Mouse (Mus musculus): ENCODE results near the gene Gm49322.

The Gm49322 gene

DNA sequence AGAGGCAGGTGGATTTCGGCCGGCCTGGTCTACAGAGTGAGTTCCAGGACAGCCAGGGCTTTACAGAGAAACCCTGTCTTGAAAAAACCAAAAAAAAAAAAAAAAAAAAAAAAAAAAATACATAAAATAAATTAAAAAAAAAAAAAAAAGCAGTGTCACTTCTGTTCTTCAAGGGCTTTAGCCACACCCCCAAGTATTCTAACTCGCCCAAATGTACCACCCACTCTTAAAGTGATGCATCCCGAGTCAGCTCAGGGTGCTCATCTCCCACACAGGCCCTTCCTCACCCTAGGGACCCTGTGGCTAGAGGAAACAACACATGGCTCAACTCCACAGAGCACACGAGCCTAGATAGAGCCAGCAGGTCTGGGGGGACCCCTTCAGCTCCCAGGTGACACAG lies 22.8 kb upstream of the Gm49322 start:
- in situ Hi-C loops (cut with MboI): loop anchor here (5.0 kb wide), 1 partner anchor 34 kb away; no protein-coding TSS in a partner anchor

DNA sequence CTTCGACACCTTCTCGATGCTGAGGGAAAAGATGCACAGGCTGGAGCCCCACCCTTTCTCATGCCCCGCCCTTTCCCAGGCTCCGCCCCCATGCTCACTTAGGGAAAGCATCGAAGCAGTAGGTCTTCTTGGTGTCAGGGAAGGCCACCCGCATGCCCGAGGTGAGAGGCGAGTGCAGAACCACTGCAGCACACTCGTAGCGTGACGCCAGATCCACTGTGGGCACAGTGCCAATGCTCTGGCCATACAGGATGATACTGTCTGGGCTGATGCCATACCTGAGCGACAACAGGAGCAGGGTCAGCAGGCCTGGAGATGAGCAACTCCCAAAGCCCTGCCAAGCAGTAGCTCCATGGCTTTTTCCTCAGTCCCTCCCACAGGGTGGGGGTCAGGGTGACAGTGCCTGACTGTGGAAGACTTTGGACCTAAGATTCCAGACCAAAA lies 21.8 kb upstream of the Gm49322 start:
- in situ Hi-C loops (cut with MboI): loop anchor here (5.0 kb wide), 1 partner anchor 33 kb away; no protein-coding TSS in a partner anchor

DNA sequence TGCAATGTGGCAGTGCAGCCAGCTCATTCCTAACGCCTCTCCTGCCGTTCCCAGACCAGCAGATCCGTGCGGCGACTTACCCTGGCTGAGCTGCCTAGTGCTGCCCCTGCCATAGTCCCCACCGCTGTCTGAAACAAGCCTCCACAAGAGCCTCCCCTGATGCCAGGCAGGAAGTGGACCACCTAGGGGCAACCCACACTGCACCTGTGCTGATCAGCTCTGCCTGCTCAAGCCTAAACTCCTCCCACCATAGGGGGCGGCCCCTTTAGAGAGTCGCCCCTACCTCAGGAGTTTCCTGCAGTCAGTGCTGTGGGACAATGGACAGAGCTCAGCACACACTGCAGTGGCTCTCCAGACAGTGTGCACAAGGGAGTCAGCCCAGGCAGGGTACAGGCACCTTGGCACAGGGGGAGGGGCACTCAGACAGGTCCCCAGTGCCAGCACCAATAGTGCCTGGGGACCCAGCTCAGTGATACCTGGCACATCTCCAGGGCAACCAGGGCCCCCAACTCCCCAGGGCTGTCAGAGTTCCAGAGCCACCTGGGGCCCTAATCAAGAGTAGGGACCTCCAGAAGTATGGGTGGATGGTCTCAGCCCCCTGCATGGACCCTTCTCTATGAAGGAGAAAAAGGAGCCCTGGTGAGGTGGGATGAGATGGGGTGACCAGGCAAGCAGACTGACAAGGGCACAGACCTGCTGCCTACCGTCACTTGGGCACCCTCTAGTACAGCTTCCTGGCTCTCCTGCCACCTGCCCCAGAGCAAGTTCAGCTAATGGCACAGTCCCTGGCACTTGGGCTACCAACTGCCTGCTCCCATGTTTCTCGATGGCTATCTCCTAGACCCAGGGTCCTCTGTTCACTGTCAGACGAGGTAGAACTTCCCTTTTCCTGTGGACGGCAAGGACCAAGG lies 20.9 kb upstream of the Gm49322 start:
- in situ Hi-C loops (cut with MboI): loop anchor here (5.0 kb wide), 1 partner anchor 32 kb away; no protein-coding TSS in a partner anchor

DNA sequence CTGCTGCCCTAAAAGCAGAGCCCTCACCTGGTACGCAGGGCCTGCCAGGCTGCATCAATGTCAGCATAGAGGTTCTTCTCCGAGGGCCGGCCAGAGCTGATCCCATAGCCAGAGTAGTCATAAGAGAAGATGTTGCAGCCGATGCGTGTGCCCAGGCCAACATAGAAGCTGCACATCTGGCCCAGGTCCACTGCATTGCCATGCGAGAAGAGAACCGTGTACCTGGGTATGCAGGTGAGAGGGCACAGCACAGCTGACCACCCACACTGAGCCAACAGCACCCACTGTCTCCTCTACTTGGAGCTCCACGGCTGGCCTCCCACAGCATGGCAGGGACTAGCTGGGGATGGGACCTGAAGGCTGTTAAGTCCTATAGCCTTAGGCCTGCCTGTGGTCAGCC lies 20.2 kb upstream of the Gm49322 start:
- in situ Hi-C loops (cut with MboI): no loop called here

DNA sequence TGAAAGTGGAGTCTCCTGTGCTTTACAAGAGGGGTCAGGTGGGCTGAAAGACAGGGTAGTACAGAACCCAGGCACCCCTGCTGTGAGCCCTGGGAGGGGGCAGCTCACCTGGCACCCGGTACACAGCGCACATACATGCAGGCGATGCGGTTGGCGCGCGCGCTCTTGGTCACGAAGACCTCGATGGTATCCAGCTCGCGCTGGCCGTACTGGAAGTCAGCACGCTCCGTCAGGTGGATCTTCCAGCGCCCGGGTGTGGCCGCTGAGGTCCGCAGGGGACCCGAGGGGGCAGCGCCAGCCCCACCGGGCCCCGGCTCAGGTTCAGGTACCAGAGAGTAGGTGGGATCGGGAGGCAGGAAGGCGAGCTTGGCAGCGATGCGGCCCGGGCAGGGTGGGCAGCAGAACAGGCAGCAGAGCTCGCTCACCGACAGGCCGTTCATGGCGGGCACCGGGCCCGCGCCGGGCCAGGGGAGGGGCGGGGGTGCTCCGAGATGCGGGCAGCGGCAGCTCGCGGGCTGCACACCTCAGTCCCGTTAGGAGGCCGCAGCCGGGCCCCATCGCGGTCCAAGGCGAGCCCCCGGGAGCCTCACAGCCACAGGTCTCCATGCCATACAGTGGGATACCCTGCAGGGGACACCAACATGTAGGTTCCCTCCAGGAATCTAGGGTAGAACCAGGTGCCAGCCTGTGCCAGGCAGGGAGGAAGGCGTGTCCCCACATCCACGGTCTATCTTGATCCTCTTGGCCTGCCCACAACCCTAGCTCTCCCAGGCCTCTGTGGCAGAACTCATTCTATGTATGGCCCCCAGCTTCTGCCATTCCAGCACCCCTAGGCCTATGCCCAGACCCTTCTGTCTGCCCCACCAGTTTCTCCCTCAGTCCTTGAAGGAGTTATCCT lies 19.2 kb upstream of the Gm49322 start:
- in situ Hi-C loops (cut with MboI): no loop called here

DNA sequence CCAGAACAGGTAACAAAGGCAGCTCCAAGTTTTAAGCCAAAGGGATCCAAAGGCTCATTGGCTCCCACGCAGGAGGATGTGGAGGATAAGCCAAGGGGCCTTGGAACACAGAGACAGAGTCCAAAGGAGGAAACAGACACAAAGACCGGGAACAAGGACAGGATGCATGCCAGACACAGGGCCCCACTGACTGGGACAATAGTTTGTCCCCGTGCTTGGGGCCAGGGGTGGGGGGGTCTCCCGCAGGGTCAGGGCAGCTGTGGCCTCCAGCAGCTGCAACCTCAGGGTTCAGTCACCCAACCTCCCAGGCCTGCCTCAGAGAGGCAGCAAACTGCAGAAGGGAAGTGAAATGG lies 18.5 kb upstream of the Gm49322 start:
- in situ Hi-C loops (cut with MboI): no loop called here

DNA sequence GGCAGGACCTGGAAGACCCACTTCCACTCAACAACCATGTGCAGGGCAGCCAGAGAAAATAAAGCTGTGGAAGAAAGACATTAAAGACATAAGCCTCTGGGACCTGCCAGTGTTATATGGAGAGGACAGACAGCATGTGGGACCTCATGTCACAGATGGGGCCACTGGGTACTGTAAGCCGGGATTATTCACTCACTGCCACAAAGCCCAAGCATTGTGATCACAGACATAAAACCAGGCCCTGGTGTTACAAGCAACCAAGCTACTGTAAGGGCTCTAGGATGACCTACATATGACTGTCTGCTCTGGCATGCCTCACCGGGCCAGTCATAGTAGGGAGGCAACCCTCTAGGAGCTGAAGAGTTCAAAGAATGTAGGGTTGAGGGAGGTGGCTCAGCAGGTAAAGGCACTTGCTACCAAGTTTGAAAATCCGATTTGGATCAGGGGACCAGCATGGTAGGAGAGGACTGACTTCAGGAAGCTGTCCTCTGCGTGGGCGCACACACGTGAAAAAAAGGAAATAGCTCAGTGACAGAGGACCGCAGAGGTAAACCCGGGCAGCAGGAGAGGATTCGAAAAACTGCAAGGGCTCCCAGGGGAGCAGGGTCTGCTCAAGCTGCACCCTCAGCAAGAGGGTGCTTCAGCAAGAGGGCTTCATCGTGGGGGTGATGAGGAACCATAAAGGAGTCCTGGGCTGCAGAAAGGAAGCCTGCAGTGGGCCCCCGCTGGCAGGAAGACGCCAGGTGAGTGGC lies 16.5 kb upstream of the Gm49322 start:
- in situ Hi-C loops (cut with MboI): no loop called here

DNA sequence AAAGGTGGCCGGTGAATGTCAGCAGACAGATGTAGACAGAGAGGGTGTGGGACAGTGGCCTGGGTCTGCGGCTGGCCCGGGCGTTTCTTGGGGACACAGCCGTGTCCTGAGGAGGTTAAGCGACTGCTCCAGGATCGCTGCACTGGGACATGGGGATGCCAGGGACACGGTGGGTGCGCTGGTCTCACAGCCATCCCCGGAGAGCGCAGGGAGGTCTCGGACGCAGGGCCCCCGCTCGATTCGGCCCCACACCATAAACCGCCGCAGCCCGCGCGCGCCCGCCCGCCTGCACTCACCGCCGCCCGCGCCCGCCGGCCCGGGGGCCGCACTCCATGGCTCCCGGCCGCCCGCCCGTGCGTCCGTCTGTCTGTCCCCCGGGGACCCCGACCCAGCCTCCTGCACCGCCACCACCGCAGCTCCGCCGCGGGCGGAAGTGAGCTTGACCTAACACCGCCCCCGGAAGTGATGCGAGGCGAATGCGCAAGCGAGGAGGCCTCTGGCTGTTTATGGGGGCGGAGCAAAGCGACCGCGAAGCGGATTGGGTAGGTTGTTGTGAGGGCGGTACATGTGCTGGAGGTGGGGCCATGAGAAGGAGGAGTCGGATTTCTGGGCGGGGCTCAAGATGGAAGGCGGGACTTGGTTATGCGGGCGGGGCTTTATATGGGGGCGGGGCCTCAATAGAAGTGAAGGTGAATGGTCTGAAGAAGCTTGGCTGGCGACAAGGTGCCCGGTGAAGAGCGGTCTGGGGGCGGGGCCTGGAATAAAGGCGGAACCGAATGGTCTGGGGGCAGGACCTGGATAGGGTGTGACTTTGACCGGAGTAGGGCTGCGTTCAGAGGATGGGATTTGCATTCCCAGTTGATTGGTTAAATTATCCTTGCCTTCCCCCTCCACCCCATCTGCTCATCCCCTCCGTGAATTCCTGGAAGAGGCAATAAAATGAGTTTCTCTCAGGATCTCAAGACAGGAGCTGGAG lies 15.7 kb upstream of the Gm49322 start, which contains the start of gene Abhd17a:
Gene Abhd17a (minus strand): TSS at position 463 of the 976 bp plus-strand sequence.
- in situ Hi-C loops (cut with MboI): no loop called here

DNA sequence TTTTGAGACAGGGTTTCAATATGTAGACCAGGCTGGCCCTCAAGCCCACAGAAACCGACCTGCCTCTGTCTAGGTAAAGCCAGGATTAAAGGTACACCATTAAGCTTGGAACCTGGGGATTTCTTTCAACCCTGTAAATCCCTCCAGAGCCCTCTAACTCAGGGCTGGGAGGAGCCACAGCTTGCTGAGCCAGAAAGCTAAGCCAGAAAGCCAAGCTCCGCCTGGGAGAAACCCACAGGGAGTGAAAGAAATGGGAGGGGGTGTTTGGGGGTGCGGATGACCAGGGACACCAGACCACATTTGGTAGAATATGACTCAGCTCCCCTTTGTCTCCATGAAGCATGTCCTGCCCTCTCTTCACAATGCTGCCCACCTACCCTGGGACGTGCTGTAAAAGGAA lies 9.5 kb upstream of the Gm49322 start:
- in situ Hi-C loops (cut with MboI): no loop called here

DNA sequence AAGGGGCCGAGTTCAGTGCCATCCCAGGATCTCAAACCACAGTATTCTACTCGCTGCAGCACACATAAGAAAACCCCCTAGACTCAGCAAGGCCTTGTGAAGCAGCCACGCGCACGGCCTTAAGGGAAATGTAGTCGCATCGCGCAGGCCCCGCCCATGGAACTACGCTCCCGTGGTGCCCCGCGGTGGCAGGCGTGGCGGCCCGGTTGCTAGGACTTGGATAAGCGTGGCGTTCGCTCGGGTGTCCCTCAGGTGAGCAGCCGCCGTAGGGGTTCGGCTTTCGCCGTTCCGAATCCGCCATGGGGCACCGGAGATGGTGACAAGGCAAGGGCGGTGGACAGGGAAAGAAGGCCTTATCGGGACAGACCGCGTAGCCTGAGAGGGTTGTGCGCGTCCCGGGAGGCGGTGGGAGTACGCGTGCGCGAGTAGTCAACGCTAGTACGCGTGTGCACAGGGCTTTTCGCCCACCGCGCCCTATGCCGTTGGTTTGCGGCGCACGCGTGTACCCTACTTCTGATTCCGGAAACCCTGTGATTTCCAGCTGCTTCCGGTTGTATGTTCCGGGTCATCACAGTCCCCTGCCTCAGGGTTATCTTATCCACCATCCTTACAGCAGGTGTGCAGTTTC lies 3.0 kb upstream of the Gm49322 start, which contains the start of the genes Scamp4 and Adat3:
Gene Scamp4 (plus strand): TSS at position 175 of the 628 bp plus-strand sequence.
Gene Adat3 (plus strand): TSS at position 183 of the 628 bp plus-strand sequence.
- in situ Hi-C loops (cut with MboI): no loop called here

DNA sequence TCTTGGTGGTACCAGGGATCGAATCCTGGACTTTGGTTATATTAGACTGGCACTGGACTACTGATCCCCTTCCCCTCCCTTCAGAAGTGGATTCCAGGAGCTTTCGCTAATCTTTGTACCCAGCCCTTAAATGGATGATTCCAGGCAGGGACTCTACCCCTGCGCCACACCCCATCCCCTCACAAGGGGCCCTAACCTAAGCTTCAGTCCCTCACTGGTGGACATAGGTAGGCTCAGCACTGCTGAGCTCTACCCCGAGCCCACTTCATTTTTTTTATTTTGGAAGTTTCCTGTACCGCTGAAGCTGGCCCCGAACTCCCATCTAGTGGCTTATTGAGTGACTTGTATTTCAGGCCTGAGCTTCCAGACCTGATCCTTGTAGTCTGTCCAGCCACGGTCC lies 2.5 kb upstream of the Gm49322 start:
- in situ Hi-C loops (cut with MboI): no loop called here

DNA sequence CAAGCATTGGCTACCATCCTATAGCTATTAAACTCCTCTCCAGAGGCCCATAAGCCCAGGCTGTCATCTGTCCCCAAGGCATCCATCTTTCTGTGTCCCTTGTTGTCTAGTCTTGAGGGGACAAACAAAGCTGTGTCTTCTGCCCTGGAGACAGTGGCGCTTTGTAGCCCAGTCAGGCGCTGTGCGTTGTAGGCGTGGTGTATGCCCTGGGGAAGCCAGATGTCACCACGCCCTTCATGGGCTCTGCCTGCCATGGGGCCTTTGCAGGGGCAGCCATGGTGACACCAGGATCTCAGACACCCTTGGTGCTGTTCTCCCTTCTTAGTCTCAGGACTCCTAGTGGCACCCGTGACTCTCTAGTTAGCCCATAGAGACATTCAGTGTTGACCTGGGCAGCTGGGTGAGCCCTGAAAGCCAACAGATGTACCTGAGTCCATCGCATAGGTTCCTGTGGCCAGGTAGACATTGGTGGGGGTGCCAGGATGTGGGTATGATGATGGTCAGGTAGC lies 1.8 kb upstream of the Gm49322 start:
- in situ Hi-C loops (cut with MboI): no loop called here

DNA sequence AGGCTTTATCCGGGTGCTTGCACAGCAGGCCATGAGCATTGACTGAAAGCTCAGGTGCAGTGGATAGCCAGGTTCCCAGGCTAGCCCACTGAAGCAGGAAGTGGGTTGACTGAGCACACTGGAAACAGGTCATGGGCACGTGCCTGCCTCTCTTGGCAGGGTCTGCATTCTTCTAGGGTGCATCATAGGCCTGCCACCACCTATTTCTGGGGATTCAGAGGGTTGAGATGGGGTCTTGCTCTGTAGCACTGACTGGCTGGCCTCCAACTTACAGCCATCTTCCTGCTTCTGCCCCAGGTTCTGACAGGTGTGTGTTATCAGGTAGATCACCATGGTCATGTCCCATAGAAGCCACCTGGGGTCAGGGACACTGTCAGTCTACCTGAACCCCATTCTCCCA lies 833 bp upstream of the Gm49322 start:
- in situ Hi-C loops (cut with MboI): no loop called here

DNA sequence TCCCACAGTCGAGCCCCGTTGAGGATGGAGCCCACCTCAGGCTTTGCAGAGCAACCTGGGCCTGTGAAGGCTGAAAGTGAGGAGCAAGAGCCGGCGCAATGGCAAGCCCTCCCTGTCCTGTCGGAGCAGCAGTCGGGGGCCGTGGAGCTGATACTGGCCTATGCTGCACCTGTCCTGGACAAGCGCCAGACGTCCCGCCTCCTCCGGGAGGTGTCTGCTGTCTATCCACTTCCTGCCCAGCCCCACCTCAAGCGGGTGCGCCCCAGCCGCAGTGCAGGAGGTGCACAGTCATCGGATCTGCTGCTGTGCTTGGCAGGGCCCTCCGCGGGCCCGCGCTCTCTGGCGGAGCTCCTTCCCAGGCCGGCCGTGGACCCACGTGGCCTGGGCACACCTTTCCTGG lies 485 bp downstream of the Gm49322 start:
- in situ Hi-C loops (cut with MboI): no loop called here

DNA sequence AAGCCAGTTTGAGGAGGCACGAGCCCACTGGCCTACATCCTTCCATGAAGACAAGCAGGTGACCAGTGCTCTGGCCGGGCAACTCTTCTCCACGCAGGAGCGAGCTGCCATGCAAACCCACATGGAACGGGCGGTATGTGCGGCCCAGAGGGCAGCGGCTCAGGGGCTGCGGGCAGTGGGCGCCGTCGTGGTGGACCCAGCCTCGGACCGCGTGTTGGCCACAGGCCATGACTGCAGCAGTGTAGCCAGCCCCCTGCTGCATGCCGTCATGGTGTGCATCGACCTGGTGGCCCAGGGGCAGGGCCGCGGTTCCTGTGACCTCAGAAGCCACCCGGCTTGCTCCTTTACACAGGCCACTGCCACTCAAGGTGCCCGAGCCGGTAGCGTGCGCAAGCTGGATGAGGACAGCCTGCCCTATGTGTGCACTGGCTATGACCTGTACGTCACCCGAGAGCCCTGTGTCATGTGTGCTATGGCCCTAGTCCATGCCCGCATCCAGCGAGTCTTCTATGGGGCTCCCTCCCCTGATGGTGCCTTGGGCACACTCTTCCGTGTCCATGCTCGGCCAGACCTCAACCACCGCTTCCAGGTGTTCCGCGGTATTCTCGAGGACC lies 1.0 kb downstream of the Gm49322 start:
- in situ Hi-C loops (cut with MboI): no loop called here

DNA sequence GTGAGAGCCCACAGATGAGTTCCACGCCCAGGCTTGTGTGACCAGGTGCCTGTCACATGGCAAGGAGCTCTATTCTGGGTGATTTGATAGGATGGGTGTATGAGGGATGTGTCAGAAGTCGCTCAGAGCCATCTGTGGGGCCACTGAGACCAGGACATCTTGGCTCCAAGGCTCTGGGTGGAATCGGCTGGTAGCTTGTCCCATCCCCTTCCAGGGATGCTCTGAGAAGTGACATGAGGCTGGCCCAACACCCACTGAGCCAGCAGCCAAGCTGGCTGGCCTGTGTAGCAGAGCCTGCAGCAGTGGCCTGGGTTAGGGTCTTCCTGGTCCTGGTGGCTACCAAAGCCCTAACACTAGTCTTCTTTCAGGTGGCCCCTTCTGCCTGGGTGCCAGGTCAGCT lies 2.6 kb downstream of the Gm49322 start:
- in situ Hi-C loops (cut with MboI): no loop called here

DNA sequence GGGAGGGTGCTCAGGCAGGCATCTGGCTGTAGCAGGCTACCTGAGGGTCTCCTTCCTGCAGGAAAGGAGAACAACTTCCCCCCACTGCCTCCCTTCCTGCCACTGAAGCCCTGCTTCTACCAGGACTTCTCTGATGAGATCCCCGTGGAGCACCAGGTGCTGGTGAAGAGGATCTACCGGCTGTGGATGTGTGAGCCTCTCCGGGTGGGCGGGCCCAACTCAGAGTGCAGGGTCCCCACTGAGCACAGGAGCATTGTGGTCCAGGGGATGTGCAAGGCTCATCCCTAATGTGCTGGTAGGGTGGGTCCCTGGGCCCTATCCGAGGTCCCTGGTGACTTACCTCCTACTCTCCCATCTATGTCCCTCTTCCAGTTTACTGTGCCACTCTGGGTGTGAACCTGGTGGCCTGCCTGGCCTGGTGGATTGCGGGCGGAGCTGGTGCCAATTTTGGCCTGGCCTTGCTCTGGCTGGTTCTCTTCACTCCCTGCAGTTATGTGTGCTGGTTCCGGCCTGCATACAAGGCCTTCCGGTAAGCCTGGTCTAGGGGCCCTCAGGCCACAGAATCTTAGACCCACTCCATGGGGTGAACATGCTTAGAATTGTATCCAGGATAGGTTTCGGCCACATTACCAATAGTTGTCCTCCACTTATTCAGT lies 3.6 kb downstream of the Gm49322 start:
- in situ Hi-C loops (cut with MboI): no loop called here

DNA sequence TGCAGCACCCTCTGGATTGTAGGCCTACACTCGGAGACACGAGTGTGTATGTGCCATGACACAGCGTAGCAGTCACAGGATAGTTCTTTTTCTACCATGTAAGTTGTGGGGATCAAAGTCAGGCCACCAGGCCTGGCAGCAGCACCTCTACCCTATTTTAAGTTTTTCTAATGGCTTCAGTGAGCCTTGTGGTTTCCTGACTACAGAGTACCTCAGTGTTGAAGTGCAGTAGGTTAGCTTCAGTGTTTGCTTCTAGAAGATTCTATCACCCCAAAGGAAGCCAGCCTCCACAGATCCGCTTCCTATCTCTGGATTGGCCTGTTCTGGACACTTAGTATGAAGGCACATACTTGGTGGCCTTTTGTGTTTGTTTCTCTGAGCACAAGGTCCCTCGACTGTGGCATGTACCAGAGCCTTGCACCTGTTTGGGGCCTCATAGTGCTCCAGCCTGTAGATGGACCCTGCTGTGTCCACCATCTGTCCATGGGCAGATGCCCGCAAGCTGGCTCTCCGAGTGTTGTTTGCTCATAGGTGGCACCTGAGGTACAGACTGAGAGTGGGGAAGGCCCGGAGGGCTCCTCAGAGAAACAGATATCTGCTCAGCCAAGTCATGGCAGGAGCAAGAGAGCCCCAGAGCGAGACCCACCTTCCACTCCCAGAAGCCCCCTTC lies 4.4 kb downstream of the Gm49322 start:
- in situ Hi-C loops (cut with MboI): no loop called here
